Mouse (Mus musculus): ENCODE results near the gene Cnst.

The Cnst gene

GRCm38 (mm10) chr1:179598386-179598785 is 52.2 kb downstream of the Cnst start:
- DNase-seq: no peak

DNA sequence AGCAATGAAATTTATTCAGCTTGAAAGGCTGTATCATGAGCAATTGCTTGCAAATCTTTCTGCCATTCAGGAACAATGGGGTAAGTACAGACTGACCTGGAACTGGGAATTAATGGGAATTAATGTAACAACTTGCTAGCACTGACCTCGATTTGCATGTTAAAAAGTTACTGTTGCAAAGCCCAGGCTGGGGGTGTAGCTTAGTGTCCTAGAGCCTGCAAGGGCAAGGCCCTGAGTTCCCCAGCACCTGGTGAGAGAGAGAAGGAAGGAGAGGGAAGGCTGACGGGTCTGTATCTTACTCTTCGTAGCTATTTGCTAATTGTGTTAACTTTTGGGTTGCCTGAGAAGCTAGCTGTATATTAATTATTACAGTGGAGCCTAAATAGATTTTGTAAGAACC is 58.4 kb downstream of the Cnst start:
- no peak for DNase-seq

- DNase-seq: no peak
These were observed 60.0 kb downstream of the Cnst start for GRCm38 (mm10) chr1:179606004-179606723.

DNA sequence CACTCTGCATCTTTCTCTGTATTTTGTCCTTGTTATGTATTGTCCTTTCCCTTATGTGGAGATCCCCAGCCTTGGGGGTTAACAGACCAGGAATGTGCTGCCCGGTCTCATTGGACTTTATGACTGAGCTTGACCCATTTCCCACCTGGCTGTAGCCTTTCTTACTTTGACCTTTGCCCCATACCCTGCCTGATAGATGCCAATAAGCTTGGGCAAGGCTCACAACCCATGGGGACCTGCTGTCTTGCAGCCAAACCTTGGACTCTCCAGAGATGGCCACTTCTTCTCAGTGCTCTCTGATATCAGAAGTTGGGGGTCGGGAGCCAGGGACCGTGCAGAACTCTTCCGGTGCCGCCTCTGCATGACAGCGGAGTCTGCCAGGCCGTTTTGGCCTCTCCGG is 62.4 kb downstream of the Cnst start:
- DNase-seq: no peak

DNA sequence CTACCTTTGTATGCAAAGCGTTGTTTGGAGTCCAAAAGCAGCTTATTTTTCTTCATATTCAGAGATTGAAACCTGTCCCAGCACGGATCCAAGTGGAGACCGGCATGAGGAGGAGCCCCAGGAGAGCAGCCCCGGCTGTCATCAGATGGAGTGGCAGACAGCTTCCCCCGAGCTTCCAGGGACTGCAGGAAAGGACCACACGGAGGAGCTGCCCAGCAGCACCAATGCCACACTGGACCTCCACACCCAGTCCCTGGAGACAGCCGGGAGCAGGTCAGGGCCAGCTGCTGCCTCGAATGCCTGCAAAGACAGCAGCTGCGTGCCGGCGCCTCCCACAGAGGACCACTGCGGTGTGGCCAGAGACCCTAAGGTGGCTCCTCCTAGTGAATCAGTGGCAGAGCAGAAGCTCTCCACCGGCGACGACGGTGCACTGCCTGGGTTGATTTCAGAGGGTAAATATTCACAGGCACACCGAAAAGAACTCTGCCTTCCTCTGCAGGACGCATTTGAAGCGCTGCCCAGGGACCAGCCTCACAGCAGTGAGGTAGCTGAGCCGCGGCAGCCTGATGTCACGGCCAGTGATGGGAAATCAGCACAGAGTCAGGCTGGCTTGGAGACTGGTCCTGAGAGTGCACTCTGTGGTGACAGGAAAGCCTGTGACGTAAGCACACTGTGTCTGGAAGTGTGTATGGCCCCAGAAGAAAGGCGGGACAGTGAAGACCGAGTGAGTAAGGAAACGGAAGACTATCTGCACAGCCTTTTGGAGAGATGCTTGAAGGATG is 63.7 kb downstream of the Cnst start:
- peak; percentile 28 for DNase-seq

DNA sequence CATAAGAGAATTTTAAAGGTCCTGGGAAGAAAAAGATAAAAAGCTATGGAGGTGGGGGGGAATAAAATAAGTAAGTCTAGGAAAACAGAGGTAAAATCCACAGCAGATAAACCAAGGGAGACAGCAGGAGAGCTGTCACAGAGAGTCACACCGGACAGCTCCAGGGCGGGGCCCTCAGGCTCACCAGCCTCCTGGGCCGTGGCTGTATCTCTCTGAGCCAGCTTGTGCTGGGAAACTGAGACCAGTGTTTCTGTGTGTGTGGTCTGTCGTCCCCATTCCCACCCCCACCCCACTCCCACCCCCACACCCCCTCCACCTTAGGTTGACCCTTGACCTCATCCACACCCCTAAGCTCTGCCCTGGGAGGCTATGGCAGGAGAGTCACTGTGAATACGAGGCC is 65.0 kb downstream of the Cnst start:
- DNase-seq: no peak

- no peak for DNase-seq
These were observed 66.2 kb downstream of the Cnst start for GRCm38 (mm10) chr1:179612418-179612817.

DNA sequence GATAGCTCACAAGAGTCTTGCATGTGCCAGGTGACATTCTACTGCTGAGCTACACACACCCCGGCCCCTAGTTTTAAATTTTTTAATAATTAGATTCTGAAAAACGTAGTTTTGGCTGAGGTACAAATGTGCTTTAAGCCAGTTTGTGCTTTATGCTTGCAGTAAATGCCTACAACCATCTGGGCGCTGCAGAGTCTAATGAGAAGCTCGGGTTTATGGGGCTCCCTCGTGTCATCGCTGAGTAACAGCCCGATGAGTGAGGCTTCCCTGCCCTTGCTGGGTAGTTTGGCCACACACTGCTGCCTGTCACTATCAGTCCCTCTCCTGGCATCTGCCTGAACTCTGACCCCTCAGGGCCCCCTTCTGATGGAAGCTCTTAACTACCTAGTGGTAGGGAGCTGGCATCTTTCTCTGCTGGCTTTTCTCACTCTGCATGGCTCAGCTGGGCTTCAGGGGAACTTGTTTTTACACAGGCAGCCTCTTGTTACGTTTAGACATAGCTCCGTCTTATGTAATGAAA is 66.9 kb downstream of the Cnst start:
- no peak for DNase-seq

- no peak for DNase-seq
These were observed 71.3 kb downstream of the Cnst start for GRCm38 (mm10) chr1:179617426-179617825.

- DNase-seq: no peak
These were observed 76.5 kb downstream of the Cnst start for GRCm38 (mm10) chr1:179622665-179623064.

- peak; percentile 18 for DNase-seq
These were observed 77.5 kb downstream of the Cnst start for GRCm38 (mm10) chr1:179623657-179624056.

- DNase-seq: peak; percentile 50
These were observed 78.2 kb downstream of the Cnst start for GRCm38 (mm10) chr1:179624354-179624753.

DNA sequence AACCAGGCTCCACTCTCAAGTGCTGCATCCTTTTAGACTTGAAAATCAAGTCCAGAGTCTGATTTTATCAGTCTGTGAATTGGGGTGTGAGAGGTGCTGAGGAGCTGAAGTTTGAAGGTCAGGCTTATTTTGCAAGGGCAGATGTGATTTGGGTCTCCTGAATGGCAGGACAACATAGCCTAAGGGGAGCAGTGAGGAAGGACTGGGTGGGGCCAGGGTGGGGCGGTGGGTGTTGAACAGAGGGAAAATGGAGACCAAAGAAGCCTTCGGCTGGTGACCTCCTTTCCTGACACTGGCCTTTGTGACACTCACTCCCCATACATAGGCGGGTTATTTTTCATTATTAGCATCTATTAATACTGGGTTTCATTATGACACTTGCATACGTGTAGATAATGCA is 81.7 kb downstream of the Cnst start:
- DNase-seq: no peak

GRCm38 (mm10) chr1:179628438-179629106 is 82.4 kb downstream of the Cnst start:
- no peak for DNase-seq

DNA sequence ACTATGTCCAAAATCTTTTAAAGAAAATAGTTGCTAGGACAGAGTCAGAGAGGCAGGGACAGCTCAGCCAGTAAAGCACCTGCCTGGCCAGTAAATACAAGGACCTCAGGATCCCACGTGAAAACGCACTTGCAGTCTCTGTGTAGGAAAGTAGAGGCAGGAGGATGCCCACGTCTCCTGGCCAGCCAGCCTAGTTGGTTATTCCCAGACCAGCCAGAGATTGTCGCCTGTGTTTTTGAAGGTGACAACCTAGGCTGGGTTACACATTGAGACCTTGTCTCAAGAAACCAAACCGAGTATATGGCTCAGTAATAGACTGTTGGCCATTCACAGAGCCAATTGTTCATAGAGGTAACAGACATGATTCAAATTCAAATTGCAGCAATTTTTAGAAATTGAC is 83.1 kb downstream of the Cnst start:
- no peak for DNase-seq

GRCm38 (mm10) chr1:179632746-179633413 is 86.7 kb downstream of the Cnst start:
- DNase-seq: no peak

GRCm38 (mm10) chr1:179633414-179633752 is 87.2 kb downstream of the Cnst start:
- peak; percentile 45 for DNase-seq

GRCm38 (mm10) chr1:179634159-179634558 is 88.0 kb downstream of the Cnst start:
- DNase-seq: no peak

- no peak for DNase-seq
These were observed 96.6 kb downstream of the Cnst start for GRCm38 (mm10) chr1:179642726-179643125.

DNA sequence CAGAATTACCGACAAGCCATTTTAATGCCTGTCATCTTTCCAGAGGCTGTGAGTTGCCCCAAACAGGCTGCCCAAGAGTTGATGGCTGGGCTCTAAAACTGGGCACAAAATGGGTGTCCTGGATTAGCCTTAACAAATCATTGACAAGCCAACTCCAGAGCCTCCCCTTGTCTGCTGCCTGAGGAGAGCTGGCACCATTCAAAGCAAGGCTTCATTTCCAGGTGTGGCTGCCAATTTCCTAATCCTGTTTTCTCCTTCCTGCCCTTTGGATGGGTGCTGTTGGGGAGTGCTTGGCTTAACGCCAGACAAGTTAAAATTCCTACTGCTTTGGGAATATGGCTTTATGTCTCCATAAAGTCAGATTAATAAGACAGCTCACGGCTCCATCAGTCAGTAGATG is 98.0 kb downstream of the Cnst start:
- DNase-seq: no peak

DNA sequence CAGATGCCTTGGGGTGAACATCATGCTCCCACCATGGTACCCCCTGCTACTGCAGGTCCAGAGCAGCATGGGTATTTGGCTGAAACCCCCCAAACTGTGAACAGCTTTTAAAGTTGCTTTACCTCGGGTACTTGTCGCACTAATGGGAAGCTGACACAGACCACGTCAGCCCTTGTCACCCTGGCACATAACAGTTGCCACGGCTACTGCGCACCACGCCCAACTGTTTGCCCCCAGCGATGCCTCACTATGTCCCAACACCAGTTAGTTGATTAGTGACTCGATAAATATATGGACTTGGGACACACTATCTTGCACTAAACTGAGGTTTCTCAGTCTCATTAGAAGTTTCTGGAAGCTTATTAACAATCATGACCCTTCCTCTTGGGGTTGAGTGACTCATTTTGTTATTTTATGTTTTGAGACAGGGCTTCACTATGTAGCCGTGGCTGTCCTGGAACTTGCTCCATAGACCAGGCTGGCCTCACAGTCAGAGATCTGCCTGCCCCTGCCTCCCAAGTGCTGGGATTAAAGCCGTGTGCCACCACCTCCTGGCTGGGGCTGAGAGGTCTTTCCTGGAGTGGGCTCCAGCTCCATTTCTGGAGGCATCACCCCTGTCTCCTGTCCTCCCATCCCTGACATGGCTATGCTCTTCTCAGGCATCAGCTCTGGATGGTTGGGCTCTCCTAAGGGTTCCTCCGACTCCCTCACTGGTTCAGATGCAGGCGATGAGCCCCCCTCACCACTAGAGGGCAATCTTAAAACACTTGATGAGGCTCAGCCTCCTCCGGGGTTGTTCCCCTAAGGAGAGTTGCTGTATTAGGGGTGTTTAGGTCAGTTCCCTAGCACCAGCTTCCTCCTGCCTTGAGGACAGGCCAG is 99.2 kb downstream of the Cnst start:
- peak; percentile 91 for DNase-seq

- no peak for DNase-seq
These were observed 99.8 kb downstream of the Cnst start for GRCm38 (mm10) chr1:179645980-179646268.

Data from embryo, embryonic 11 days (tissue).